Mouse (Mus musculus): ENCODE measurements around the gene Tceal1. TPM values are rescaled to one million over a fixed set of nuclear protein-coding genes. Genes with fewer than 3 reads are reported as not detected.
"Not testable (repeated sequence)": the region's sequence is repeated elsewhere in the genome, so short reads cannot be mapped to it uniquely, and the experiment has no call there.

Tceal1 gene
- 2.9 and 3.8 TPM in 2 replicates for polyA plus RNA-seq (2012; rRNA removed)

GRCm38 (mm10) chrX:136707446-136708167 lies at the start of gene Tceal1:
Gene Tceal1 (plus strand): TSS chrX:136707982.
- no peak for DNase-seq (ENCODE audit: low read depth)

GRCm38 (mm10) chrX:136666281-136666706 lies 41.5 kb upstream of the Tceal1 start:
- no peak for DNase-seq (ENCODE audit: low read depth)

DNA sequence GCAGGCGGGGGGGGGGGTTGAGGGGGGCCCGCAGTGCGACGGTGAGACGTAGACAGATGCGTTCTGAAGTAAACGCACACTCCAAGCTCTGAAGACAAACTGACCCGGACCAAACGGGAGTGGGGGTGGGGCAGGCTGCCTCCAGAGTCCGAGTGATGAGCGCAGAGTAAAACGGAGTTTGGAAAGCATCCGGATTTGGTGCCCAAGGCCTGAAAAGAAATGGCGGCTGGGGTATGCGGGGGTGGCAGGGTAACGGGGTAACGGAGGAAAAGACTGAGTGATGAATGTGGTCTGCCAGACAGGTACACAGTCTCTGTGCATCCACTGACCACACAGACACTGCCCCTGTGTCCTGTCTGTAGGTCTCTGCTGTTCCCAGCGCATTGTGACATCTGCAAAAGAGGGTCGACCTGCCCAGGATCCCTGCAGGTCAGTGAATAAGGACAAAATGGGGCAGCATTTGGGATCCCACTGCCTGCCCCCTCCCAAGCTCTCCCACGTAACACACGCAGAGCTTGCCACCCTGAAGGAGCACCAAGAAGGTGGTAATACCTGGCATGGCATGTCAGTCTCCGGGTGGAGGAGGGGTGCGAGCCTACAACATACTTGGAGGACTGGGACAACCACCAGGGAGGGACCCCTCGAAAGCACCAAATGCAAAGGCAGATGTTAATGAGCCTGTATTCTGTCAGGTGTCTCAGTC lies 40.9 kb upstream of the Tceal1 start:
- DNase-seq (ENCODE audit: low read depth), result not testable (repeated sequence)

GRCm38 (mm10) chrX:136668794-136669193 lies 39.0 kb upstream of the Tceal1 start:
- DNase-seq (ENCODE audit: low read depth), result no peak

DNA sequence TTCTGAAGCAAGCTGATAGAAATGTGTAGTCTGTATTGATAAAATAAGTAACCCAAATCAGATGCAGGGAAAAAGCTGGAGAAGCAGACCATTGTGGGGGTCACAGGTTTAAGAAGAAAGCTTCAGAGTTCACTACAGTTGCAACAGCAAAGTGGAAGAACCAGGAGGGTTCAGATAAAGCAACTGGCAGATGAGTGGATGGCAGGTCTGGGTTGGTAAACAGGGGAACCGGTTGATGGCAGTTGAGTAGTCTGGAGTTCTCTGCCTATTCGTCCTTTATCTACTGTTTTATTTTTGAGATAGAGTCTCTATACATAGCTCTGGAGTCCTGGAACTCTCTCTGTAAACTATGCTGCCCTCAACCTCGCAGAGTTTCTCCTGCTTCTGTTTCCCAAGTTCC lies 26.8 kb upstream of the Tceal1 start:
- no peak for DNase-seq (ENCODE audit: low read depth)

DNA sequence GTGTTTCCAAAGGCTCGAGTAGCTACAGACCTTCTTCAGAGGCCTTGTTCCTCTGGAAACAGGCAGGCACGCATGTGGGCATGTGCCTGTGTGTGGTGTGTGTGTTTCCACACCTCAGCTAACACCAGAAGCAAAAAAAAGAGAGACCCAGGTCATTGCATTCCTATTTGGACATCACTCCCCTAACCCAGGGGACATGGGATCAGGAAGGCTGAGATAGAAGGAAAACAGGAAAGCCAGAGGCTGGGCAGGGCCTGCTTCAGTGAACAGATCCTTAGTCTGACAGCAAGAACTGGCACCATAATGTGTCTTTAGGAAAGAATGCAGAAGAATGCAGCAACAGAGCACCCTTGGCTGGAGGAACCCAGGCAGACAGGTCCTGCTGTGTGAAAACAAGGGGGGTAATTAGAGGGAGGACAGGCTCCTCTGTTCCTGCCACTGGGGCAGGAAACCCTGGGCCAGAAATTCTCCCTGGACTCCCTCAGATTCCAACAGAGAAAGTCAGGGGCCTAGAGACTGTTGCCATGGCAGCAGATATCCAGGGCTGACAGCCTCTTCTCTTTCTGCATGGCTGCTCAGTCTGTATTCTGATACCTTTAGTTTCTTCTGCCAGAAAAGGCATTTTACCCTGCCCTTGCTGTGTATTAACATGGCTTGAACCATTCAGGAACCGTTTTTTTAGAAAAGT lies 16.0 kb upstream of the Tceal1 start:
- DNase-seq (ENCODE audit: low read depth), result not testable (repeated sequence)

GRCm38 (mm10) chrX:136692294-136692675 lies 15.5 kb upstream of the Tceal1 start:
- no peak for DNase-seq (ENCODE audit: low read depth)

- no peak for DNase-seq (ENCODE audit: low read depth)
Measured at GRCm38 (mm10) chrX:136693196-136693595, 14.6 kb upstream of the Tceal1 start.

DNA sequence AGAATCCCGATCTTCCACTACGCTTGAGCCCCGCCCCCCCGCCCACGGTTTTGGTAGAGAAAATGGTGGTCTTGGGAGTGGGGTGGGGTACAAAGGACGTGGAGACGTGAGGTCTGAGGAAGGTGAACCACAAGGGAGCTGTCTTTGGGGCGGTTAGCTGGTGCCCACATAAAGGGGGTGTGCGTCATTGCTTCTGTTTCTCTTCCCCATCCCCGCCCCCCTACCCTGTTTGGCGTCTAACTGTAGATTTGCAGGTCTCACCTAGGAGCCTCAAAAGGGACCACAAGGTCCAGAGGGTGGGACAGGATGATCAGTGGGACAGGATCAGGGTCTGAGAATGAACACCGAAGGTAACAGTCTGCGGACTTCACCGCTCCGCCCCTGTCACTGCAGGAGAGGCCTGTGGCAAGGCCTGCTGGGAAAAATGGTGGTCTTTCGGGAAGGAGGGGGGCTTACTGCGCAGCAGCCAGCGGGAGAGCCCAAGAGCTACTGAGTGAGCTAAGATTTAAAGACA lies 443 bp downstream of the Tceal1 start:
- no peak for DNase-seq (ENCODE audit: low read depth)

- DNase-seq (ENCODE audit: low read depth), result no peak
Measured at GRCm38 (mm10) chrX:136708782-136709181, 1.0 kb downstream of the Tceal1 start.

DNA sequence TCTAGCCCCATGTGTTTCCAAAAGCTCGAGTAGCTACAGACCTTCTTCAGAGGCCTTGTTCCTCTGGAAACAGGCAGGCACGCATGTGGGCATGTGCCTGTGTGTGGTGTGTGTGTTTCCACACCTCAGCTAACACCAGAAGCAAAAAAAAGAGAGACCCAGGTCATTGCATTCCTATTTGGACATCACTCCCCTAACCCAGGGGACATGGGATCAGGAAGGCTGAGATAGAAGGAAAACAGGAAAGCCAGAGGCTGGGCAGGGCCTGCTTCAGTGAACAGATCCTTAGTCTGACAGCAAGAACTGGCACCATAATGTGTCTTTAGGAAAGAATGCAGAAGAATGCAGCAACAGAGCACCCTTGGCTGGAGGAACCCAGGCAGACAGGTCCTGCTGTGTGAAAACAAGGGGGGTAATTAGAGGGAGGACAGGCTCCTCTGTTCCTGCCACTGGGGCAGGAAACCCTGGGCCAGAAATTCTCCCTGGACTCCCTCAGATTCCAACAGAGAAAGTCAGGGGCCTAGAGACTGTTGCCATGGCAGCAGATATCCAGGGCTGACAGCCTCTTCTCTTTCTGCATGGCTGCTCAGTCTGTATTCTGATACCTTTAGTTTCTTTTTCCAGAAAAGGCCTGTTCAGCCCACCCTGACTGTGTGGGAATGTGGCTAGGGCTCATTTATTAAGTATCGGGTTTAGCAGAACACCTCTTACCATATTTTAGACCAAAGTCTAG lies 7.1 kb downstream of the Tceal1 start:
- not testable (repeated sequence) for DNase-seq (ENCODE audit: low read depth)

- no peak for DNase-seq (ENCODE audit: low read depth)
Measured at GRCm38 (mm10) chrX:136732016-136732415, 24.2 kb downstream of the Tceal1 start.

DNA sequence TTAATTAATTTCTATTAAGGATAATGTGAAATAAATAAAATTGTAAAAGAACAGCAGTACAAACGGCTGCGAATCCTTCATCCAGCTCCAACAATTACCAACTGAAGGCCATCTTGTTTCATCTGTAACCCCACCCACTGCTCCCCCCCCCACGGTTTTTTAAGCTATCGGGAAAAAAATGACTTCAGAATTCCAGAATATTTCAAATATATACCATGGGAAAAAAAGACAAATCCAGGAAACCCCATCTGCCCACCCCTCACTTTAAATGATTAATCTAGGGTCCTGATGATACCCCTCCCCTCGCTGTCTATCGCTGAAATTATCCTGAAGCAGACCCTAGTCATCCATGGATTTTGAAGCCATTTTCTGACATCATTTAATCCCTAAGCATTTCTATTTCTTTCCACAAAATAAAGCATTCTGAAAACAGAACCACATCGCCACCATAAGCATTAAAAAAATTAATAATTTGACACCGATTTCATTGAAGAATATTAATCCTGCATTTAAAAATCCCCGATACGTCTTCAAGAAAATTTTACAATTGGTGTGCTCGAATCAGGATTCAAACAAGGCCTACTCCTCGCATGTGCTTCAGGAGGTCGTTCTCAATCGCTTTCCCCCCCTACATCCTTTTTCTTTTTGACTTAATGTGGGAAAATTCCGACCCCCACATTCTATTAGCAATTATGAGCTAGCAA lies 32.5 kb downstream of the Tceal1 start:
- no peak for DNase-seq (ENCODE audit: low read depth)

DNA sequence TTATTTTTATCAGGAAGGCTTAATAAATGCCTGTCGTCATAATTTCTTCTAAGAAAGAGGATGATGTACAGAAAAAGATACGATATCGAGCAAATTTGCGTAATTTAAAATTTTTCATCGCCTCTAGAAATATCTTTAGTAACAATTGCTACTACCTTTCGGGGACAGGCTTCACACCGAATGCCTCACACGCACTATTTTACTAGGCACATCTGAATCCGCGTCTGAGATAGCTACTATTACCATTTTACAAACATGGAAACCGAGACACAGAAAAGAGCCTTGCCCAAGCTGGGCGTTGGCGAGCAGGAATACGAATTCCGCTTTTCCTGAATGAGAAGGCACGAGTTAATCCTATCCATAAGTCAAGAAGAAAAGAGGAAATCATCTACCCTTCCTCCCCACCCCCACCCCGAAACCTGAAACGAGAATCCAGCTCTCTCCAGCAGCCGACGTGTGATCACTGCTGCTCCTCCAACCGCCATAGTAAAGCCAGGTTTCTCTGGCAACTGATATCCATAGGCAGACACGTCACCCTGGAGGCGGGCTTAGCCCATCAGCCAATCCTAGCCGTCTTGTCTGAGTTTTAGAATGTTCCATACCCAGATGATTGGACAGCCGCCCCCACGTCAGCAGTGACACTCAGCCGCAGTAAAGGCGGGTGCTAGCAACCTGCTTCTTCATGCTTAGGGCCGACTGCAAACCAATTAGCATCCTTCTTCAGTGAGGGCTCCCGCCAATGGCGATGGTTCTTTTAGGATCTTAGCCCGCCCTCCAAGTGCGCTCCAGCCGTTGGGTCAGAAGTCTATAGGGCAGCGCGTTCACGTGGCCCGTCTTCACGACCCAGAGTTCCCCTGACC lies 33.2 kb downstream of the Tceal1 start:
- DNase-seq (ENCODE audit: low read depth), result peak; percentile 75

DNA sequence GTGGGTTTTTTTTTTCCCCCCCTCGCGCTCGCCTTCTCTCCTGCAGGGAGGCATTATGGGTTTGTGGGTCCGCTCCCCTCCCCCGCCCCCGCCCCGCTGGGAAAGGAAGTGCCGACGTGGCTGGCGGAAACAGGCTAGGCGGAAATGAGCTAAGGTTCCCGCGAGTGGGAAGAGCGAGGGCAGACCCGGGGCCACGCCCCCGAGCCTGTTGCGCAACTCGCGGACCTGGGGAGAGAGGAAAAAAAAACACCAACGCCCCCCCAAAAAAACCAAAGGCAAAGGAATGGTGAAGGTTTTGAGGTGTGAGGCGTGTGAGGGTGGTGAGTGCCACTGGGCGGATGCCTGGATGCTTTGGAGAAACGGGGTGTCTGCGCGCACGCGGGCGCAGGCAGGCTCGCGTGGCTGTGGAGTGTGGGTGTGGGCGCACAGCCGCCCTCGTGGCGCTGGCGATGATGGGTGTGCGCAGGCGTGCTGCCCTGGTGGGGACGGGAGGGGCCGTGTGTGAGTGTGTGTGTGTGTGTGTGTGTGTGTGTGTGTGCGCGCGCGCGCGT lies 33.9 kb downstream of the Tceal1 start:
- DNase-seq (ENCODE audit: low read depth), result no peak

DNA sequence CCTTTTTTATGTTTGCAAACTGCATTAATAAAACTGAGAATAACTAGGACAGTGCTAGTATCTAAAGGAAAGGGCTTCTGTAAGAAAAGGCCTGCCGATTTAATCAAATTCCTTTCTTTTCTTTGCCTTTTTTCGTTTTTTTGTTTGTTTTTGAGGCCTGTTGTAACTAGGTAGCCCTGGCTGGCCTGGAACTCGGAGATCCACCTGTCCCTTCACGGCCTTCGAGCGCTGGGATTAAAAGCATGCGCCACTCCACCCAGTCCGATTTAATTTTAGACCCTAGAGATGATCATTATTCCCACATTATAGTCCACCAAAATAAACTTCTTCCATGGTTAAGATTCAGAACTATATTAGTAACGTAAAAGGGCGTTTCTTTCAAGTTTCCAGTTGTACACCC lies 34.5 kb downstream of the Tceal1 start:
- DNase-seq (ENCODE audit: low read depth), result no peak

DNA sequence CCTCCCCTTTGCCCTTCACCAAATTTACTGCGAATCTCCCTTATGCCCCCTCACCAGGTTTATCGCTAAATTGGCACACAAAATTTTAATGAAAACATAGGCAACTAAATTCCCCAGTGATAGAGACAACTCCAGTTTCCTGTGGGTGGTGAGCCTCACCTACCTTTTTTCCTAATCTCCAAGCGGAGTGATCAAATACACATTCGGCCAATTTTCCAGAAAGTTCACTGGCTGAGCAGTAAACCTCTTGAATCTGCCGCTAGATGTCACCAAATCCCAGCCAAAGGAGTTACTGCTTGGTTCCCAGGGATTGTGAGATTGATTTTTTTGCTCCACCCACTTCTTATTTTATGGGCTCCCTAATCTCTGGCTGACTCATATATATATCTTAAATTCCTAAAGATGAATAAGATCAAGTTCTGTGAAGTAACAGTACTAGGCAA lies 34.9 kb downstream of the Tceal1 start:
- no peak for DNase-seq (ENCODE audit: low read depth)

DNA sequence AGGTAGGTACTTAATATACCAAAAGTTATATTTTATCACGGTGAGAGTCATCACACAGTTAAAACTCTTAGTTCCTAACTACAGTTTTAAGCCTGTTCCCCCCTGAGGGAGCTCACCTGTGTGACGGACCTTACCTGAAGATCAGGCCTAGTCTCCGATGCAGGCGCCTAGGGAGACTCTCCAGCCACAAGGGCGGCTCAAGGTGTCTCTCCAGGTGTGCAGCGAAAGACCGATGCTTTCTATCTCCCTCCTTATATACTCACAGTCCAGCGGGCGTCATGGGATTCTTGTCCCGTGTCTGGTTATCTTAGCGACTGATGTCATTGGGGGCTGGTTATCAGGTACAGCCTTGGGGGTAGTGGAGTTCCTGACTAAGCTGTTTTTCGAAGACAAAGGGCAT lies 35.7 kb downstream of the Tceal1 start, which contains the start of gene Morf4l2:
TSS of gene Morf4l2 (minus strand) at position 232 of the 400 bp plus-strand sequence.
- DNase-seq (ENCODE audit: low read depth), result no peak

DNA sequence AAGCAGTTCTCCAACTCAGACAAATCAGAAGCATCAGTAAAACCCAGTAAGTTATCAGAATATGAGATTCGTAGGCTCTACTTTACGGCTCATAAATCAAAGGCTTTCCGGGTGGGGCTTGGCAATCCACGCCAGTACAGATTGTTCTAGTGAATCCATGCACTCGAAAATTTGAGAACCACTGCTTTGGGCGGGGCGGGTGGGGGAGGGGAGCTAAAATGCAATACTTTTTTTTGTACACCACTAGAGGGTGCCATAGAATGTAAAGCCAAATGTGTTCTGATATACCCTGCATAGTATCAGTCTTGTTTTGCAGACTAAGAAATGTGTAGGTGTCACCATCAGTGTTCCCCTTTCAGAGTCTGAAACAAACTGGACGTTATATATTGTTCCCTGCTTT lies 36.9 kb downstream of the Tceal1 start:
- DNase-seq (ENCODE audit: low read depth), result no peak

- DNase-seq (ENCODE audit: low read depth), result no peak
Measured at GRCm38 (mm10) chrX:136749329-136749728, 41.5 kb downstream of the Tceal1 start.

All from gonadal fat pad, adult 2 months (tissue).